Mouse (Mus musculus): ENCODE data around the gene Gm37240.

DNA sequence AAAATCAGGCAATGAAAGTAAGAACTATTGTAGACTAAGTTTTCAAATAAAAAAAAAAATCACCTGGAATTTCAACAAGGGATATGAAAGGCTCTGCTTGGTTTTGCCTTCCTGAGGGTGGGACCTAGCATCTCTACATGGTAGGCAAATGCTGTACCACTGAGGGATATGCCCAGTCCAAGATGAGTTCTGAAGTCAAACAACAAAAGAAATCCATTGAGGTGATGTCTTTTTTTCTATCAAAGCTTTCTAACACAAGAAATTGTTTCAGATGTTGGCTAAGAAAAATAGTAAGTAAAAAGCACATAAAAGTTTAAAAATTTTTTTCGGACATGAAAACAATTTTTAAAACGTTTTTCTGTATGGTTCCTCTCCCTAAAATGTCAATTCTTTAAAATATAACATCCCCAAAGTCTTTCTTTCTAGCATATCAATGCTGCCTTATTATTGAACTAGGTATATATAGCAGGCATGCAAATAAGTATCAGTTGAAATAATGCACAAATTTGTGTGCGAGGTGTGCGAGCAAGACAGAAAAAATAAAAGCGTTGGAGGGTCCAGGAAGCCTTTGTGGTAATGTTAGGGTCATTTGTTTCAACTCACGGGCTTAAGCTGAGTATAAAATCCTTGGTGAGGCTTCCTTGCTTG lies 314.0 kb downstream of the Gm37240 start:
- TF ChIP-seq CTCF (IDR thresholded peaks at IDR 0.05; ENCODE audit: low read depth, low read length) (no peak), POLR2A (IDR thresholded peaks at IDR 0.05; ENCODE audit: insufficient read depth, low read length) (no peak)

Data from ES-Bruce4 (cell line).